Mouse (Mus musculus) cerebellum, adult 9-10 months (tissue): ENCODE measurements around the gene Asxl2.

Source experiments
- DNase-seq: peaks from one replicate; pipeline ENCODE4 v3.0.0; 2022

The Asxl2 gene

GRCm38 (mm10) chr12:3546781-3547180 lies 120.1 kb downstream of the Asxl2 start:
- no peak for DNase-seq

GRCm38 (mm10) chr12:3547506-3547905 lies 120.8 kb downstream of the Asxl2 start:
- no peak for DNase-seq

DNA sequence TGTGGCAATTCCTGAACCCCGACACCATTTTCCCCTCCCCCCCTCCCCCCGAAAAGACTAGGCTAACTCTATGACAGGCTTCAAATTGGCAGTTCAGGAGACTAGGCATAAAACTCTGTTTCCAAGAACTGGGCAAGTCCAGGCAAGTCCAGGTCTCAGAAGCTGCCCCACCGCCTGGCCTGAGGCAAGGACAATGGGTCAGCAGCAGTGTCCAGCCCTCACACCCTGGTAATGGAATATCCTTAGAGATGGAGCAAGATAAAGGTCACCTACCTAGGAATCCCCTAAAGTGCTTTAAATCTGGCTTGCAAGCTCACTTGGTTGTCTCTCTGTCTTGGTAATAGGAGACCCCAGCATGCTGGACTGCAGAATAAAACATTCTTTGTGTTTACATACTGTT lies 121.3 kb downstream of the Asxl2 start:
- DNase-seq: no peak

- no peak for DNase-seq
These were observed 122.0 kb downstream of the Asxl2 start for GRCm38 (mm10) chr12:3548582-3549211.

DNA sequence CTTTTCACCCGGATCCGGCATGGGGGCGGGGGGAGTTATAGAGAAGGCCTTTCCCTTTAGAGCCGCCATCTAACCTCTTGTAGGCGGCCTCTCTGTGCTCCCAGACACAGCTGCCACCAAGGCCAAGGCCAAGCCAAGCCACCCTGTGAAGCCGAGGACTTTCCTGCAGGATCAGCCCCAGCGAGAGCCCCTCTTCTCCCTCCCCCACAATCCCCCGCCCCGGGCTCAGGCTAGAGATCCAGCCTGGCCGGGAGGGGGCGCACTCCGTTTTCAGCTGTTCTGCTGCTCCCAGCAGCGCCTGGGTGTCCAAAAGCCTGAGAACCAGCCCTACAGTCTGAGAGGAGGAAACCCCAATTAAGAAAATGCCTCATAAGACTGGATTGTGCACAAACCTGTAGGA lies 123.6 kb downstream of the Asxl2 start:
- DNase-seq: no peak
